8 mouse cellular contexts compared by ENCODE assay signal in the genomic region with DNA sequence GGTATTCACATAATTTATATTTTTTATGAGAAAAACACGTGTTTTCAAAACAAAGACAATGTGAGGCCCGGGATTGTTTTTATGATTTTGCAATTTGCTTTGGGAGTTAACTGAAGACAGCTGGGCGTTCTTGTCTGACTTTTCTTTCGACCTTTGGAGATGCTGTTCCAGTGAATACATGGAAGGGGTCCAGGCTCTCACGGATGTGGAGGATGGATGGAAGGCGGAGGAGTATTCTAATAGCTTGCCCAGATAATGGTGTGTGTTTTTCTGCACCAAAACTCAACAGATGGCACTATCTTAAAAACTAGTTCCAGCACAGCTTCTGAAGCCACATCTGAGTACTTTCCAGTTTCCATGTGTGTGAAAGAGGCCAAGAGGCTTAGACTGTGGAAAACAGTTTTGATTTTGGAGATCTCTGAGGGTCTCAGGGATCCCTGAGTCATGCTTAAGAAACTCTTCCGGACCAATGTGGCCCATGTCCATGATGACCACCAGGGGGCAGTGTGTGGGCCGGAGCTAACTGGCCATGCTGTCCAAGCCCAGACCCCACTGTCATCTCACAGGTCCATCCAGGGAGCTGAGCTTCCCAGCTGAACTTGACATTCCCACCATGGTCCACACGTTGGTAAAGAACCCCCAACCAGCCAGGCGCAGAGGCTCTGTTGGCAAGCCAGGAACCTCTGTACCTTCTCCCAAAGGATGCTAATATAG. TPM values are rescaled to one million over a fixed set of nuclear protein-coding genes. Genes with fewer than 3 reads are reported as not detected.
A peak's percentile ranks its signal among the peaks of the same experiment; 100 is the strongest.
DNase-seq lines count a peak whose midpoint lies in the region; ATAC-seq and TF ChIP-seq lines count a peak whose summit lies in the region.

No protein-coding gene starts in this region.

- no peak overlapping the region for H3K4me2 ChIP-seq in hindbrain, embryonic 11.5 days (replicated peaks; ENCODE audit: low read depth, low read length)
- H3K4me2 ChIP-seq in hindbrain, embryonic 16.5 days (ENCODE audit: low read length): no peak overlapping the region

- H3K36me3 ChIP-seq in hindbrain, embryonic 11.5 days (ENCODE audit: control insufficient read depth, insufficient read depth, low read length): no peaks in the 10 kb centered on the region
- no peaks in the 10 kb centered on the region for H3K36me3 ChIP-seq in hindbrain, embryonic 16.5 days (ENCODE audit: control insufficient read depth, insufficient read depth, low read length)
- peaks cover 9% of the 10 kb centered on the region; the same call in 1 of the 2 replicates for H3K36me3 ChIP-seq in heart, embryonic 10.5 days

- no peak overlapping the region for H3K4me3 ChIP-seq in hindbrain, embryonic 11.5 days (ENCODE audit: low read depth, low read length)
- H3K4me3 ChIP-seq in hindbrain, embryonic 16.5 days (ENCODE audit: low read length): no peak overlapping the region
- H3K4me3 ChIP-seq in heart, embryonic 10.5 days: no peak overlapping the region
- H3K4me3 ChIP-seq in olfactory bulb, adult 2 months (ENCODE audit: insufficient read depth, low read depth, low read length): no peak overlapping the region

- 56% methylated on average over 10 of the region's 10 CpGs for WGBS in hindbrain, embryonic 11.5 days
- WGBS in hindbrain, embryonic 16.5 days: 51% methylated on average over 10 of the region's 10 CpGs
- WGBS in heart, embryonic 10.5 days: 51% methylated on average over 10 of the region's 10 CpGs
- WGBS in olfactory bulb, adult 2 months: 58% methylated on average over 10 of the region's 10 CpGs

- H3K4me1 ChIP-seq in hindbrain, embryonic 11.5 days (replicated peaks; ENCODE audit: control insufficient read depth, insufficient read depth, low read length): no peaks in the 10 kb centered on the region
- peaks cover 4% of the 10 kb centered on the region for H3K4me1 ChIP-seq in hindbrain, embryonic 16.5 days (ENCODE audit: control insufficient read depth, insufficient read depth, low read depth, low read length)
- peaks cover 28% of the 10 kb centered on the region for H3K4me1 ChIP-seq in heart, embryonic 10.5 days
- H3K4me1 ChIP-seq in olfactory bulb, adult 2 months (ENCODE audit: control insufficient read depth, insufficient read depth, low read length): no peaks in the 10 kb centered on the region

- no peaks in the 10 kb centered on the region for H3K27me3 ChIP-seq in hindbrain, embryonic 11.5 days (ENCODE audit: control insufficient read depth, insufficient read depth, low read length)
- H3K27me3 ChIP-seq in hindbrain, embryonic 16.5 days (replicated peaks; ENCODE audit: control insufficient read depth, insufficient read depth, low read length): no peaks in the 10 kb centered on the region
- H3K27me3 ChIP-seq in heart, embryonic 10.5 days (ENCODE audit: insufficient read depth, poor library complexity, severe bottlenecking): peaks cover 8% of the 10 kb centered on the region; the same call in 1 of the 2 replicates

- DNase-seq in hindbrain, embryonic 11.5 days (ENCODE audit: low spot score): peak; percentile 81
- DNase-seq in Muller cell, postnatal 12 days (ENCODE audit: inconsistent ontology term): peak; percentile 42
- DNase-seq in cerebellum, postnatal 36 days: peak; percentile 50 to 55
- DNase-seq in heart, embryonic 10.5 days (ENCODE audit: low spot score): peak; percentile 86
- peak; percentile 54 for DNase-seq in layer of hippocampus, adult 9-11 months
- DNase-seq in thymus, postnatal 36 days: peak; percentile 36 to 52

- no peak overlapping the region for H3K9ac ChIP-seq in hindbrain, embryonic 11.5 days (ENCODE audit: low read depth, low read length)
- H3K9ac ChIP-seq in hindbrain, embryonic 16.5 days (ENCODE audit: low read depth, low read length): no peak overlapping the region

- ATAC-seq in hindbrain, embryonic 11.5 days (ENCODE audit: low FRiP score): no peak
- ATAC-seq in hindbrain, embryonic 16.5 days: no peak

- H3K27ac ChIP-seq in hindbrain, embryonic 11.5 days (ENCODE audit: low read depth, low read length): no peak overlapping the region
- no peak overlapping the region for H3K27ac ChIP-seq in hindbrain, embryonic 16.5 days (ENCODE audit: low read depth, low read length)
- no peak overlapping the region; the same call in 1 of the 2 replicates for H3K27ac ChIP-seq in heart, embryonic 10.5 days
- H3K27ac ChIP-seq in olfactory bulb, adult 2 months (ENCODE audit: insufficient read depth, low read depth, low read length): no peak overlapping the region

- no peaks in the 10 kb centered on the region for H3K9me3 ChIP-seq in hindbrain, embryonic 11.5 days (ENCODE audit: control insufficient read depth, low read length)
- H3K9me3 ChIP-seq in hindbrain, embryonic 16.5 days (ENCODE audit: control insufficient read depth, low read length): no peaks in the 10 kb centered on the region
- peaks cover 5% of the 10 kb centered on the region; the same call in 1 of the 2 replicates for H3K9me3 ChIP-seq in heart, embryonic 10.5 days

- no peak for TF ChIP-seq POLR2A in olfactory bulb, adult 2 months (IDR thresholded peaks at IDR 0.05; ENCODE audit: insufficient read depth, low read depth, low read length)

- peak; percentile 68; the same call in 1 of the 2 replicates for TF ChIP-seq CTCF in olfactory bulb, adult 2 months (IDR thresholded peaks at IDR 0.05; ENCODE audit: insufficient read depth, low read depth, low read length)

RNA-seq across cellular contexts. Expression of a gene that starts 25.1 kb away (rescaled TPM):
- 1.5 and 2.2 TPM in 2 replicates for polyA plus RNA-seq in hindbrain, embryonic 11.5 days (2014; fragmentation: Nextera tagmentation; extraction: Ambion mirVana)
- polyA plus RNA-seq in hindbrain, embryonic 16.5 days (2015; fragmentation: Nextera tagmentation; extraction: Ambion mirVana): 3.1 and 3.4 TPM in 2 replicates
- polyA plus RNA-seq in heart, embryonic 10.5 days (2016; fragmentation: Nextera tagmentation; extraction: Ambion mirVana): 3.9 and 4.1 TPM in 2 replicates
- not detected in 2 replicates for polyA plus RNA-seq in olfactory bulb, adult 2 months (2012; ENCODE audit: insufficient read depth, insufficient read length, low replicate concordance, missing spikeins)
